35 mouse cellular contexts compared by ENCODE assay signal in the genomic region with DNA sequence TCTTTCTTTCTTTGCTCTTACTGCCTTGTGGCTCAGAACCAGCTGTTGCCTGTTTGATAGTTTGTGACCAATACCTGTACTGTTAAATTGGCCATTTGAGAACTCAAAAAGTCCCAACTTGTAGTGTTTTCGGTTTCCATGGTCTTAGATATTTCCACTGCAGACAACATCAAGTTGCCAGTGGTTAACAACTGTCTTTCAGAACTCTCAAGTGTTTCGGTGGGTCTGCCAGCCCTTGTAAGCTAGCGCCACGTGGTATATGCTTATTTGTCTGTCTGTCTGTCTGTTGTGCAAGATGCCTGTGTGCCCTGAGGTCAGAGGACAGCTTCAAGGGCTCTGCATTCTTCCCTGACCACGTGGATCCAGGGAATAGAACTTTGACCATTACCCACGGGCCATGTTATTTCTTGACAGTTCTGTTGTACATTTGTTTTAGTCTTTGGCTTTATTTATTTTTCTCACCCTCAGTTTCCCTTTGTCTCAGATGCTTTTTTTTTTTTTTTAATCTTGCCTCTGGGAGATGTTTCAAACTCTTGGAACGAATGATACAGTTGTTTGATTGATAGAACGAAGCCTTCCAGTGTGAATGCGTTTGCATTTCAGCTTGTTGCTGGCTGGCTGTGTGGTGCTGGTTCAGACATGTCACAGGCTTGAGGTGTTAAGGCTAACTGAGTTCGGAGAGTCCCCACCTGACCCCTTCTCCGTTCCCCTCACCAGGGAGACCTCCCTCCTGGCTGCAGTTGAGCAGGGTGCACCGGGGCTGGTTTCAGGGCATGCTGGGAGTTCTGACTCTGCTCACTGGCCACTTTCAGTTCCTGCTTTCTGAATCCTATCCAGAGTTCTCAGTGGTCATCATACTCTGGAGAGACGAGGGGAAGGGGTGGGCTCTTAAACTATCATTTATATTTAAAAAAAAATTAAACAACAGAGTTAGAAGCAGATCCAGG. TPM values are rescaled to one million over a fixed set of nuclear protein-coding genes. Genes with fewer than 3 reads are reported as not detected.
DNase-seq lines count a peak whose midpoint lies in the region; ATAC-seq and TF ChIP-seq lines count a peak whose summit lies in the region.
"Had no signal": no experiment of that assay in that cellular context is flagged by ENCODE, and none has a peak within 500 bp of the region (broad histone marks: within the 10 kb centered on the region; RNA-seq: fewer than 3 reads in every experiment).

No protein-coding gene starts in this region.

- H3K4me3 ChIP-seq in liver, postnatal 0 days (ENCODE audit: low read depth, low read length) = no peak overlapping the region
- H3K4me3 ChIP-seq in midbrain, embryonic 13.5 days (replicated peaks) = no peak overlapping the region
- H3K4me3 ChIP-seq: embryonic facial prominence, embryonic 13.5 days; forebrain, embryonic 10.5 days; heart, embryonic 10.5 days; hindbrain, embryonic 13.5 days; midbrain, embryonic 10.5 days; myocyte; neural tube, embryonic 13.5 days; stomach, embryonic 15.5 days had no signal

- WGBS in liver, postnatal 0 days (ENCODE audit: insufficient replicate concordance) = 56% methylated on average over 13 of the region's 13 CpGs
- 75% methylated on average over 13 of the region's 13 CpGs for WGBS in midbrain, embryonic 13.5 days

- no peaks in the 10 kb centered on the region for H3K9me3 ChIP-seq in liver, postnatal 0 days (ENCODE audit: low read length)
- H3K9me3 ChIP-seq in midbrain, embryonic 13.5 days = 0 out of 2 replicates have a peak, but pooled peaks cover 7% of the 10 kb centered on the region
- H3K9me3 ChIP-seq: hindbrain, embryonic 13.5 days; midbrain, embryonic 10.5 days; stomach, embryonic 15.5 days had no signal

- TF ChIP-seq CTCF in liver, postnatal 0 days (IDR thresholded peaks at IDR 0.05; ENCODE audit: low read depth) = no peak

- no peak; the same call in 1 of the 2 replicates for TF ChIP-seq EP300 in liver, postnatal 0 days (IDR thresholded peaks at IDR 0.05; ENCODE audit: low read depth)

- no peaks in the 10 kb centered on the region for H3K36me3 ChIP-seq in liver, postnatal 0 days (replicated peaks; ENCODE audit: insufficient read depth, low read length)
- H3K36me3 ChIP-seq in midbrain, embryonic 13.5 days = no peaks in the 10 kb centered on the region
- H3K36me3 ChIP-seq: embryonic facial prominence, embryonic 13.5 days; forebrain, embryonic 10.5 days; heart, embryonic 10.5 days; hindbrain, embryonic 13.5 days; midbrain, embryonic 10.5 days; neural tube, embryonic 13.5 days; stomach, embryonic 15.5 days had no signal

- no peak for DNase-seq in liver, postnatal 0 days
- DNase-seq in liver = no peak
- DNase-seq in frontal cortex, postnatal 36 days (ENCODE audit: low spot score in 2 of 2) = no peak
- DNase-seq: adrenal gland, postnatal 14 days; cerebellum, adult 11 months; cerebellum, adult 9-10 months; cerebellum, postnatal 36 days; embryo, embryonic 11 days; heart, adult 11 months; heart, postnatal 4 days; kidney, adult 9 months; kidney, postnatal 10 days; layer of hippocampus, postnatal 36 days; left cerebral cortex, postnatal 4 days; lung, adult 18-20 months; lung, postnatal 4 days; thymus, postnatal 14 days had no signal

- H3K27ac ChIP-seq in liver, postnatal 0 days (ENCODE audit: low read depth) = no peak overlapping the region
- no peak overlapping the region for H3K27ac ChIP-seq in midbrain, embryonic 13.5 days
- H3K27ac ChIP-seq: embryonic facial prominence, embryonic 13.5 days; forebrain, embryonic 10.5 days; heart, embryonic 10.5 days; hindbrain, embryonic 13.5 days; midbrain, embryonic 10.5 days; neural tube, embryonic 13.5 days; stomach, embryonic 15.5 days had no signal

- ATAC-seq in liver, postnatal 0 days = peak; percentile 74
- peak; percentile 87 for ATAC-seq in granulocyte monocyte progenitor cell, adult 5-6 weeks (replicated peaks; ENCODE audit: poor library complexity, severe bottlenecking)
- peak; percentile 61 for ATAC-seq in monocyte, adult 5-6 weeks (replicated peaks; ENCODE audit: insufficient number of reproducible peaks, low FRiP score, low TSS enrichment, poor library complexity, severe bottlenecking)
- no peak for ATAC-seq in midbrain, embryonic 13.5 days
- ATAC-seq in inflammation-experienced regulatory T-cells, adult 6 months = no peak
- ATAC-seq: forebrain, embryonic 16.5 days; lung, postnatal 0 days; midbrain, embryonic 16.5 days; Patski had no signal

- no peak overlapping the region for H3K4me2 ChIP-seq in liver, postnatal 0 days (ENCODE audit: low read depth, low read length)
- no peak overlapping the region for H3K4me2 ChIP-seq in midbrain, embryonic 13.5 days (replicated peaks)
- H3K4me2 ChIP-seq: embryonic facial prominence, embryonic 13.5 days; hindbrain, embryonic 13.5 days; neural tube, embryonic 13.5 days; stomach, embryonic 15.5 days had no signal

- peaks cover 6% of the 10 kb centered on the region; the same call in 1 of the 2 replicates for H3K4me1 ChIP-seq in liver, postnatal 0 days (ENCODE audit: insufficient read depth)
- H3K4me1 ChIP-seq in midbrain, embryonic 13.5 days (replicated peaks) = no peaks in the 10 kb centered on the region
- H3K4me1 ChIP-seq: embryonic facial prominence, embryonic 13.5 days; forebrain, embryonic 10.5 days; heart, embryonic 10.5 days; hindbrain, embryonic 13.5 days; midbrain, embryonic 10.5 days; neural tube, embryonic 13.5 days; stomach, embryonic 15.5 days had no signal

- H3K9ac ChIP-seq in liver, postnatal 0 days (replicated peaks) = no peak overlapping the region
- H3K9ac ChIP-seq in midbrain, embryonic 13.5 days (replicated peaks) = no peak overlapping the region
- H3K9ac ChIP-seq: embryonic facial prominence, embryonic 13.5 days; hindbrain, embryonic 13.5 days; neural tube, embryonic 13.5 days; stomach, embryonic 15.5 days had no signal

- no peaks in the 10 kb centered on the region for H3K27me3 ChIP-seq in liver, postnatal 0 days (ENCODE audit: insufficient read depth, low read length)
- peaks cover 21% of the 10 kb centered on the region for H3K27me3 ChIP-seq in midbrain, embryonic 13.5 days
- H3K27me3 ChIP-seq: stomach, embryonic 15.5 days had no signal

RNA-seq across cellular contexts. Expression of gene Tap1, which starts 7.2 kb away (rescaled TPM):
- polyA plus RNA-seq in liver, postnatal 0 days (2015; fragmentation: Nextera tagmentation; extraction: Ambion mirVana) = 8.8 and 9.3 TPM in 2 replicates
- 45.4 and 60.7 TPM in 2 replicates for total RNA-seq in granulocyte monocyte progenitor cell, adult 5-6 weeks (2014; fragmentation: Nextera tagmentation)
- 81.6 and 89.7 TPM in 2 replicates for total RNA-seq in granulocyte monocyte progenitor cell, adult 5-6 weeks (2017)
- 145 to 195 TPM (median 175 TPM) in 3 replicates for total RNA-seq in monocyte, adult 5-6 weeks (2017)
- polyA plus RNA-seq in midbrain, embryonic 13.5 days (2015; fragmentation: Nextera tagmentation; extraction: Ambion mirVana) = 0.46 and 0.57 TPM in 2 replicates
- 100 to 1,000 TPM; 174 to 216 (median 189) TPM for polyA plus RNA-seq in inflammation-experienced regulatory T-cells, adult 6 months (2017; shearing (Covaris generic))

RNA-seq across cellular contexts. Expression of gene Psmb9, which starts 7.4 kb away (rescaled TPM):
- 20.4 and 22.9 TPM in 2 replicates for polyA plus RNA-seq in liver, postnatal 0 days (2015; fragmentation: Nextera tagmentation; extraction: Ambion mirVana)
- 144 and 147 TPM in 2 replicates for total RNA-seq in granulocyte monocyte progenitor cell, adult 5-6 weeks (2014; fragmentation: Nextera tagmentation)
- total RNA-seq in granulocyte monocyte progenitor cell, adult 5-6 weeks (2017) = 103 and 141 TPM in 2 replicates
- total RNA-seq in monocyte, adult 5-6 weeks (2017) = 119 to 198 TPM (median 134 TPM) in 3 replicates
- polyA plus RNA-seq in midbrain, embryonic 13.5 days (2015; fragmentation: Nextera tagmentation; extraction: Ambion mirVana) = 0.73 and 1.5 TPM in 2 replicates
- polyA plus RNA-seq in inflammation-experienced regulatory T-cells, adult 6 months (2017; shearing (Covaris generic)) = 100 to 1,000 TPM; 330 to 403 (median 338) TPM

RNA-seq across cellular contexts. Expression of gene Psmb8, which starts 17.3 kb away (rescaled TPM):
- 49.7 and 51.6 TPM in 2 replicates for polyA plus RNA-seq in liver, postnatal 0 days (2015; fragmentation: Nextera tagmentation; extraction: Ambion mirVana)
- 391 and 417 TPM in 2 replicates for total RNA-seq in granulocyte monocyte progenitor cell, adult 5-6 weeks (2014; fragmentation: Nextera tagmentation)
- 462 and 464 TPM in 2 replicates for total RNA-seq in granulocyte monocyte progenitor cell, adult 5-6 weeks (2017)
- 387 to 472 TPM (median 466 TPM) in 3 replicates for total RNA-seq in monocyte, adult 5-6 weeks (2017)
- polyA plus RNA-seq in midbrain, embryonic 13.5 days (2015; fragmentation: Nextera tagmentation; extraction: Ambion mirVana) = 1.5 and 2.4 TPM in 2 replicates
- polyA plus RNA-seq in inflammation-experienced regulatory T-cells, adult 6 months (2017; shearing (Covaris generic)) = 1,000 to 10,000 TPM in 2 of 3 experiments, 100 to 1,000 TPM in 1; 835 to 1,025 (median 1,010) TPM

RNA-seq across cellular contexts. Expression of gene Tap2, which starts 23.1 kb away (rescaled TPM):
- polyA plus RNA-seq in liver, postnatal 0 days (2015; fragmentation: Nextera tagmentation; extraction: Ambion mirVana) = 9.8 and 10.5 TPM in 2 replicates
- 23.2 and 40.2 TPM in 2 replicates for total RNA-seq in granulocyte monocyte progenitor cell, adult 5-6 weeks (2014; fragmentation: Nextera tagmentation)
- total RNA-seq in granulocyte monocyte progenitor cell, adult 5-6 weeks (2017) = 62.7 and 69.6 TPM in 2 replicates
- 87.6 to 119 TPM (median 96.6 TPM) in 3 replicates for total RNA-seq in monocyte, adult 5-6 weeks (2017)
- polyA plus RNA-seq in midbrain, embryonic 13.5 days (2015; fragmentation: Nextera tagmentation; extraction: Ambion mirVana) = 0.50 and 0.55 TPM in 2 replicates
- 100 to 1,000 TPM in 2 of 3 experiments, 10 to 100 TPM in 1; 94.0 to 181 (median 103) TPM for polyA plus RNA-seq in inflammation-experienced regulatory T-cells, adult 6 months (2017; shearing (Covaris generic))

RNA-seq across cellular contexts. Expression of gene H2-DMb1, which starts 27.3 kb away (rescaled TPM):
- 3.9 and 4.0 TPM in 2 replicates for polyA plus RNA-seq in liver, postnatal 0 days (2015; fragmentation: Nextera tagmentation; extraction: Ambion mirVana)
- total RNA-seq in granulocyte monocyte progenitor cell, adult 5-6 weeks (2014; fragmentation: Nextera tagmentation) = 55.3 and 56.9 TPM in 2 replicates
- total RNA-seq in granulocyte monocyte progenitor cell, adult 5-6 weeks (2017) = 47.9 and 48.5 TPM in 2 replicates
- total RNA-seq in monocyte, adult 5-6 weeks (2017) = 48.2 to 62.0 TPM (median 61.5 TPM) in 3 replicates
- 0.43 TPM in 1 of 2 replicates, not detected in the other for polyA plus RNA-seq in midbrain, embryonic 13.5 days (2015; fragmentation: Nextera tagmentation; extraction: Ambion mirVana)
- 1 to 10 TPM; 2.3 to 5.0 (median 4.5) TPM for polyA plus RNA-seq in inflammation-experienced regulatory T-cells, adult 6 months (2017; shearing (Covaris generic))
- total RNA-seq: MEL had no signal
- polyA plus RNA-seq: C2C12; myocyte; neural tube, embryonic 13.5 days had no signal

Comparison
In these comparisons a context has a peak if more than half of its experiments do, and no peak if none do; other contexts are left out.
1. ATAC-seq: peak in liver, postnatal 0 days (single experiment), granulocyte monocyte progenitor cell, adult 5-6 weeks (single experiment) and monocyte, adult 5-6 weeks (single experiment); none in midbrain, embryonic 13.5 days (single experiment) and inflammation-experienced regulatory T-cells, adult 6 months (single experiment).
2. RNA of gene Tap1, which starts 7.2 kb away (polyA plus RNA-seq): 174 to 216 TPM in inflammation-experienced regulatory T-cells, adult 6 months; 8.8 to 9.3 TPM in liver, postnatal 0 days and 0.46 to 0.57 TPM in midbrain, embryonic 13.5 days; every median in the first group is over 10 times any median in the second.
3. RNA of gene Psmb9, which starts 7.4 kb away (polyA plus RNA-seq): 330 to 403 TPM in inflammation-experienced regulatory T-cells, adult 6 months; 20.4 to 22.9 TPM in liver, postnatal 0 days and 0.73 to 1.5 TPM in midbrain, embryonic 13.5 days; every median in the first group is over 10 times any median in the second.
4. RNA of gene Psmb8, which starts 17.3 kb away (polyA plus RNA-seq): 835 to 1,025 TPM in inflammation-experienced regulatory T-cells, adult 6 months; 49.7 to 51.6 TPM in liver, postnatal 0 days and 1.5 to 2.4 TPM in midbrain, embryonic 13.5 days; every median in the first group is over 10 times any median in the second.